Mouse (Mus musculus) intestine, postnatal 0 days (tissue): Measurements from ENCODE around the gene Adh7. TPM values are rescaled to one million over a fixed set of nuclear protein-coding genes. Genes with fewer than 3 reads are reported as not detected.
A peak's percentile ranks its signal among the peaks of the same experiment; 100 is the strongest.

Experiments
- ATAC-seq: fragments of 200-750 bp; cut with Nextera tagmentation; 2 replicates; pipeline ENCODE4 v1.8.0; 2017; ENCODE audit warnings: mild to moderate bottlenecking, moderate TSS enrichment, moderate library complexity
- H3K27ac ChIP-seq: fragments of 300-500 bp; sonication (generic); 2 replicates; pipeline ENCODE4 v1.5.1; 2014; ENCODE audit warnings: mild to moderate bottlenecking, low read depth, low read length, moderate library complexity
- H3K27me3 ChIP-seq: fragments of 300-500 bp; sonication (generic); replicated peaks from 2 replicates; pipeline ENCODE4 v1.6.1; 2014; ENCODE audit warnings: low read length, mixed read lengths; ENCODE audit not compliant: control insufficient read depth, insufficient read depth
- H3K36me3 ChIP-seq: fragments of 300-500 bp; sonication (generic); 2 replicates; pipeline ENCODE4 v1.6.1; 2014; ENCODE audit warnings: mild to moderate bottlenecking, moderate library complexity; ENCODE audit not compliant: control insufficient read depth, insufficient read depth
- H3K4me1 ChIP-seq: fragments of 300-500 bp; sonication (generic); replicated peaks from 2 replicates; pipeline ENCODE4 v1.6.1; 2014; ENCODE audit warnings: antibody characterized with exemption, low read length, mixed read lengths; ENCODE audit not compliant: control insufficient read depth, insufficient read depth
- H3K4me2 ChIP-seq: fragments of 300-500 bp; sonication (generic); replicated peaks from 2 replicates; pipeline ENCODE4 v1.6.1; 2014; ENCODE audit warnings: low read depth, mild to moderate bottlenecking, moderate library complexity
- H3K4me3 ChIP-seq: fragments of 300-500 bp; sonication (generic); 2 replicates; pipeline ENCODE4 v1.5.1; 2014; ENCODE audit warnings: low read depth, low read length
- H3K9ac ChIP-seq: fragments of 300-500 bp; sonication (generic); 2 replicates; pipeline ENCODE4 v1.6.1; 2014; ENCODE audit warnings: mild to moderate bottlenecking, low read depth, low read length
- H3K9me3 ChIP-seq: fragments of 300-500 bp; sonication (generic); 2 replicates; pipeline ENCODE4 v1.6.1; 2016; ENCODE audit warnings: mixed run types; ENCODE audit not compliant: control insufficient read depth
- CTCF ChIP-seq: sonication (generic); IDR thresholded peaks from 2 replicates; pipeline ENCODE4 v1.5.1; 2016; ENCODE audit warnings: low read depth, mild to moderate bottlenecking, control low read depth, antibody characterized with exemption, moderate library complexity
- WGBS: fragments of 180-500 bp; shearing (Covaris S2); extraction: QIAGEN DNeasy Blood & Tissue Kit; methylation state at CpG from one replicate; pipeline ENCODE4 v1.1.7; 2014; 5-methylcytosine and 5-hydroxymethylcytosine counted together
- polyA plus RNA-seq: library from polyadenylated mRNA; unstranded; fragments of >200 nt; fragmentation: Nextera tagmentation; extraction: Ambion mirVana; gene quantifications from 2 replicates; pipeline ENCODE4 v1.2.1, GENCODE M21; 2015

The Adh7 gene
- polyA plus RNA-seq, 1 experiment from 2014 or later: 0.64 TPM

DNA sequence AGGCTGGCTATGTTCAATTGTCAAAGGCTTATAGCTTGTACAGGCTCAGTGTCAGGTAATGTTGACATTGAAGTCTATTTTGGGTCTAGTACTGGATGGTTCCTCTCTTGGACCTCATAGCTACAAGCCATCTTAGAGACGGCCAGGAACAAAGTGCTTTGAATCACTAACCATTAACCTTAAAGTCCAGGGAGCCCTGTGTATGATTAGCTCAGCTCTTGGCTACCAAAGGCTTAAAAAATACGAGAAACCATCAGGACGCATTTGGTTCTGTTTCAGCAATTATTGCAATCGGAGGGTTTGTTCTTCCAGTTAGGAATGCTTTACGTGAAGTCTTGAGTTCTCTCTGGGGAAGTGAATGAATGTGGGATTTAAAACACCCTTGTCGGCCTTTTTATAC, 25.4 kb downstream of the Adh7 start:
- TF ChIP-seq CTCF: no peak

GRCm38 (mm10) chr3:138244338-138244874, 26.8 kb downstream of the Adh7 start:
- TF ChIP-seq CTCF: no peak
- no peak; the same call in 1 of the 2 replicates for ATAC-seq
- Histone ChIP-seq H3K4me3 (no peak overlapping the region), H3K27me3 (no peaks in the 10 kb centered on the region), H3K4me2 (no peak overlapping the region), H3K4me1 (peaks cover 2% of the 10 kb centered on the region; the same call in 1 of the 2 replicates), H3K27ac (peak overlapping the region; percentile 35; the same call in 1 of the 2 replicates), H3K9ac (no peak overlapping the region), H3K9me3 (no peaks in the 10 kb centered on the region), H3K36me3 (no peaks in the 10 kb centered on the region)
- WGBS: 58% methylated on average over 7 of the region's 7 CpGs

More for the DNA sequence above, 25.4 kb downstream of the Adh7 start:
- no peak for ATAC-seq
- no peaks in the 10 kb centered on the region for H3K9me3 ChIP-seq
- WGBS: 78% methylated on average over 6 of the region's 6 CpGs
- no peak overlapping the region for H3K4me3 ChIP-seq
- no peaks in the 10 kb centered on the region for H3K27me3 ChIP-seq
- no peak overlapping the region for H3K4me2 ChIP-seq
- H3K36me3 ChIP-seq: no peaks in the 10 kb centered on the region
- H3K4me1 ChIP-seq: peaks cover 2% of the 10 kb centered on the region; the same call in 1 of the 2 replicates
- no peak overlapping the region for H3K9ac ChIP-seq
- peak overlapping the region; percentile 47 for H3K27ac ChIP-seq

DNA sequence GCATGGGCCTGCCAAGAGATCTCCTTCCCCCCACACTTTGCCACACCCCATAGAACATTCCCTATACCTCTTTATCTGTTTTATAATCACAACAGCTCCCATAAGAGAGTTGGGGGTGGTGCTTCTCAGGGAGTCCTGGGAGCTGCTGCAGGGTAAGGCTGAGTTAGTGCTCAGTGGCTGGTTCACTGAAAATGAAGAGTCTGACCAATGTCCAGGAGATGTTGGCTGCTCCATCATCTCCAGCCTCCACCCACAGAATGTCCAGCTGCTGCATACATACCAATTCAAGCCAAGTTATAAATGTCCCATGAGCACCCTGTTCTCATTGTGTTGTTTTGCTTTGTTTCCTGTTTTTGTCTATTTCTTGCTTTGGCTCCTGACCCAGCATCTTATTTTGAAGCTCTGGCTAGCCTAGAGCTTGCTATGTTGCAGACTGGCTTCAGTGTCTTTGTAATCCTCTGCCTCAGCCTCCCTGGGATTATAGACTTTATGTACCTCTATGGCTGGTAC, 29.0 kb downstream of the Adh7 start:
- peaks cover 2% of the 10 kb centered on the region; the same call in 1 of the 2 replicates for H3K4me1 ChIP-seq
- no peak for TF ChIP-seq CTCF
- no peaks in the 10 kb centered on the region for H3K36me3 ChIP-seq
- H3K9ac ChIP-seq: no peak overlapping the region
- ATAC-seq: no peak
- no peaks in the 10 kb centered on the region for H3K27me3 ChIP-seq
- no peak overlapping the region for H3K4me3 ChIP-seq
- no peak overlapping the region for H3K27ac ChIP-seq
- no peaks in the 10 kb centered on the region for H3K9me3 ChIP-seq
- H3K4me2 ChIP-seq: no peak overlapping the region

- Histone ChIP-seq H3K27me3 (no peaks in the 10 kb centered on the region), H3K27ac (no peak overlapping the region), H3K9ac (no peak overlapping the region), H3K4me1 (peaks cover 2% of the 10 kb centered on the region; the same call in 1 of the 2 replicates), H3K9me3 (no peaks in the 10 kb centered on the region), H3K4me2 (no peak overlapping the region), H3K36me3 (no peaks in the 10 kb centered on the region), H3K4me3 (no peak overlapping the region)
- 85% methylated on average over 4 of the region's 4 CpGs for WGBS
- no peak for TF ChIP-seq CTCF
- no peak for ATAC-seq
Observed at GRCm38 (mm10) chr3:138247241-138247640, 29.7 kb downstream of the Adh7 start.

DNA sequence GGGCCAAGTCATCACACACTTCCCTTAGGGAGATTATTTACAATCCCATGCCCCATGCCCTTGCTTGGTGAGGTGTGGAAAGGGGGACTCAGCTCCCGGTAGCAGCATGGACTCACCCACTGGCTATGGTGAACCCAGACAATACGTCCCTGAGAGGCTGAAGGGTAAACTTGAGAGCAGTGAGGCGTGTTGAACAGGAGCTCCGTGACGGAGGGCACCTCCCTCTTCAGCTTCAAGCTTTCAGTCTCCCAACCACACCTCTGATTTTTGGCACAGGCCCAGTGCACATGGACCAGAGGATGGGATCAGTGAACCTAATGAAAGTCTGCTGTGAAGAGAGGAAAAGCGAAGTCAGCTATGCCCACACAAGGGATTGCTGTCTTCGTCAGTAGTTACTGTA, 30.5 kb downstream of the Adh7 start:
- Histone ChIP-seq H3K4me3 (no peak overlapping the region), H3K4me1 (no peaks in the 10 kb centered on the region; the same call in 1 of the 2 replicates), H3K4me2 (no peak overlapping the region), H3K9ac (no peak overlapping the region), H3K9me3 (no peaks in the 10 kb centered on the region), H3K36me3 (no peaks in the 10 kb centered on the region), H3K27me3 (no peaks in the 10 kb centered on the region), H3K27ac (no peak overlapping the region)
- ATAC-seq: no peak
- TF ChIP-seq CTCF: no peak
- 64% methylated on average over 7 of the region's 7 CpGs for WGBS

DNA sequence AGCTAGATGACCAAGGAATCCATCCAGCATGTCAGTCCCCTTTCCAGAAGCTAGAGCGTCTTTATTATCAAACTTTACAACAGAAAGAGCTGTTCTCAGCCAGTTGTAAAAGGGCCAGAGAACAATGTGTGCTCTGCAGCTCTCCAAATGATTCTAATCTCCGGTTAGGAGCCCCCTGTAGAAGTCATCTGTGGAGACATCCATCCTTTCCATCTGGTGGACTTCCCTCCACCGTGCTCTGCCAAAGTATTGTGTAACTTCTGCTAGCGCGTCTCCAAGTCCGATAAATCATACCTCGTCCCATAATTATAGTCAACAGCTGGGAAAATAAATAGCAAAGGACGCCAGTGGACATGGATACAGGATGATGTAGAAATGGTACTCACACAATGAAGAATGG, 31.2 kb downstream of the Adh7 start:
- H3K36me3 ChIP-seq: no peaks in the 10 kb centered on the region
- TF ChIP-seq CTCF: no peak
- H3K9me3 ChIP-seq: no peaks in the 10 kb centered on the region
- no peaks in the 10 kb centered on the region for H3K27me3 ChIP-seq
- H3K4me2 ChIP-seq: no peak overlapping the region
- 66% methylated on average over 8 of the region's 8 CpGs for WGBS
- no peak for ATAC-seq
- no peak overlapping the region for H3K27ac ChIP-seq
- no peak overlapping the region for H3K4me3 ChIP-seq
- no peak overlapping the region for H3K9ac ChIP-seq
- H3K4me1 ChIP-seq: no peaks in the 10 kb centered on the region

DNA sequence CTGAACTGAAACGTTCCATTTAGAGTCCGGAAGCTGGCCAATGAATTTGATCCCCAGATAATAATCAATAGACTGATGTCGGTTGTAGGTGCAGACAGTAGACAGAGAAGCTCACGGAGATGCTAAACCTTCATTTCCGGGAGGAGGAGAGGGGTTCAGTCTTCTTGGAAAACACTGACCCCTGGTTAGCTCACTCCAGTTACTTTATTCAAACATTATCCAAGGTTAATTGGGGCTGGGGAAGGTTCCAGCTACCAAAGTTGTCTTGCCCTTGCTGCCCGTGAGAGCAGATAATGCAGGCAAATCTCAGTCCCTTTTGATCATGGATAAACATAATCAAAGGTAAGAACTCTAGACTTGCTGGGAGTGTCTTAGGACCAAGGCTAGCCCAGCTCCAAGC, 33.6 kb downstream of the Adh7 start:
- no peak for ATAC-seq
- Histone ChIP-seq H3K9ac (no peak overlapping the region), H3K36me3 (no peaks in the 10 kb centered on the region), H3K4me2 (no peak overlapping the region), H3K9me3 (no peaks in the 10 kb centered on the region), H3K27ac (no peak overlapping the region), H3K4me1 (no peaks in the 10 kb centered on the region), H3K4me3 (no peak overlapping the region), H3K27me3 (no peaks in the 10 kb centered on the region)
- WGBS: 80% methylated on average over 6 of the region's 6 CpGs
- no peak for TF ChIP-seq CTCF
